ENCODE assay signal across 9 mouse cellular contexts in the genomic region with DNA sequence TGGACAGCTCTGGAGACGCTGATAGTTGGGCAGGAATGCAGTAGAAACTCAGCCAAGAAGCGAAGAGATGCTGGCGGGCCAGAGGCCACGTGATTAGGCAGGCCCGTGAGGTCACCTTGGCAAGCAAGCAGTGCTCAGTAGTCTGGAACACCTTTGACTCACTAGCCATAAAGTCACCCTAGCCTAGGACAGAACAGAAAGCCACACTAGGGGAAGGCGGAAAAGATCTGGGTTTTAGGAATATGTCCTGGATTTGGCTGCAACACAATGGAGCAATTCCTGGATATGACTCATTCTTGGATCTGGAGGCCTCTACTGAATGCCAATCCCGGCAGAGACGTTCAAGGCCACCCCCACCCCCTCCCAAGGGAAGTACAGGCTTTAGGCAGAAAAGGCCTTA. TPM values are rescaled to one million over a fixed set of nuclear protein-coding genes. Genes with fewer than 3 reads are reported as not detected.
A peak's percentile ranks its signal among the peaks of the same experiment; 100 is the strongest.
DNase-seq lines count a peak whose midpoint lies in the region; ATAC-seq and TF ChIP-seq lines count a peak whose summit lies in the region.
"Had no signal": no experiment of that assay in that cellular context is flagged by ENCODE, and none has a peak within 500 bp of the region (broad histone marks: within the 10 kb centered on the region; RNA-seq: fewer than 3 reads in every experiment).

No protein-coding gene starts in this region.

- no peaks in the 10 kb centered on the region for H3K9me3 ChIP-seq in liver, postnatal 0 days (ENCODE audit: low read length)
- H3K9me3 ChIP-seq: neural tube, embryonic 12.5 days had no signal

- peaks cover 11% of the 10 kb centered on the region for H3K4me1 ChIP-seq in liver, postnatal 0 days (ENCODE audit: insufficient read depth)

- H3K4me2 ChIP-seq in liver, postnatal 0 days (ENCODE audit: low read depth, low read length), result no peak overlapping the region
- H3K4me2 ChIP-seq: neural tube, embryonic 12.5 days had no signal

- H3K4me3 ChIP-seq in liver, postnatal 0 days (ENCODE audit: low read depth, low read length), result no peak overlapping the region
- H3K4me3 ChIP-seq: neural tube, embryonic 12.5 days had no signal

- no peaks in the 10 kb centered on the region for H3K36me3 ChIP-seq in liver, postnatal 0 days (replicated peaks; ENCODE audit: insufficient read depth, low read length)
- H3K36me3 ChIP-seq: neural tube, embryonic 12.5 days had no signal

- 69% methylated on average over 8 of the region's 8 CpGs for WGBS in liver, postnatal 0 days (ENCODE audit: insufficient replicate concordance)

- peak; percentile 38 for DNase-seq in ovary, postnatal 14 days (ENCODE audit: low spot score)
- no peak for DNase-seq in ovary, postnatal 10 days (ENCODE audit: low spot score)
- DNase-seq in cerebellum, postnatal 36 days, result peak; percentile 78 to 80
- peak; percentile 91 for DNase-seq in kidney, adult 11 months
- DNase-seq in skeletal muscle tissue, adult 2 months (ENCODE audit: low read depth, low spot score), result peak; percentile 72
- no peak for DNase-seq in natural killer cell, adult 2 months (ENCODE audit: low spot score in 2 of 2)
- no peak for DNase-seq in liver, postnatal 0 days
- no peak for DNase-seq in spleen, postnatal 14 days (ENCODE audit: low spot score in 2 of 2)

- TF ChIP-seq CTCF in liver, postnatal 0 days (IDR thresholded peaks at IDR 0.05; ENCODE audit: low read depth), result no peak

- no peak overlapping the region for H3K9ac ChIP-seq in liver, postnatal 0 days (replicated peaks)
- H3K9ac ChIP-seq: neural tube, embryonic 12.5 days had no signal

- H3K27me3 ChIP-seq in liver, postnatal 0 days (ENCODE audit: insufficient read depth, low read length), result no peaks in the 10 kb centered on the region
- H3K27me3 ChIP-seq: neural tube, embryonic 12.5 days had no signal

- no peak; the same call in 1 of the 2 replicates for TF ChIP-seq EP300 in liver, postnatal 0 days (IDR thresholded peaks at IDR 0.05; ENCODE audit: low read depth)

- ATAC-seq in liver, postnatal 0 days, result no peak

- H3K27ac ChIP-seq in liver, postnatal 0 days (ENCODE audit: low read depth), result no peak overlapping the region
- H3K27ac ChIP-seq: neural tube, embryonic 12.5 days had no signal

RNA-seq across cellular contexts. Expression of a gene that starts 3.4 kb away (rescaled TPM):
- polyA plus RNA-seq in liver, postnatal 0 days (2015; fragmentation: Nextera tagmentation; extraction: Ambion mirVana), result 4.7 and 5.5 TPM in 2 replicates

RNA-seq across cellular contexts. Expression of a gene that starts 18.8 kb away (rescaled TPM):
- polyA plus RNA-seq in liver, postnatal 0 days (2015; fragmentation: Nextera tagmentation; extraction: Ambion mirVana), result 0.27 and 0.81 TPM in 2 replicates

RNA-seq across cellular contexts. Expression of a gene that starts 26.9 kb away (rescaled TPM):
- polyA plus RNA-seq in liver, postnatal 0 days (2015; fragmentation: Nextera tagmentation; extraction: Ambion mirVana), result not detected in 2 replicates

RNA-seq across cellular contexts. Expression of a gene that starts 50.9 kb away (rescaled TPM):
- 42.7 and 44.3 TPM in 2 replicates for polyA plus RNA-seq in liver, postnatal 0 days (2015; fragmentation: Nextera tagmentation; extraction: Ambion mirVana)

RNA-seq across cellular contexts. Expression of a gene that starts 51.1 kb away (rescaled TPM):
- polyA plus RNA-seq in liver, postnatal 0 days (2015; fragmentation: Nextera tagmentation; extraction: Ambion mirVana), result not detected in 2 replicates
- polyA plus RNA-seq: neural tube, embryonic 12.5 days had no signal

Comparison
In these comparisons a context has a peak if more than half of its experiments do, and no peak if none do; other contexts are left out.
1. DNase-seq: peak in ovary, postnatal 14 days (single experiment), cerebellum, postnatal 36 days (2 of 2), kidney, adult 11 months (single experiment) and skeletal muscle tissue, adult 2 months (single experiment); none in ovary, postnatal 10 days (single experiment), natural killer cell, adult 2 months (0 of 2), liver, postnatal 0 days (single experiment) and spleen, postnatal 14 days (0 of 2).